Mouse (Mus musculus) midbrain, embryonic 13.5 days (tissue): Measurements from ENCODE around the gene Ikbip. TPM values are rescaled to one million over a fixed set of nuclear protein-coding genes. Genes with fewer than 3 reads are reported as not detected.

ENCODE experiments used
- ATAC-seq: fragments of 200-750 bp; cut with Nextera tagmentation; 2 replicates; pipeline ENCODE4 v1.8.0; 2017; ENCODE audit warnings: mild to moderate bottlenecking, moderate TSS enrichment, moderate library complexity
- H3K27ac ChIP-seq: fragments of 300-500 bp; sonication (generic); 2 replicates; pipeline ENCODE4 v1.5.1; 2015; ENCODE audit warnings: inconsistent platforms, mild to moderate bottlenecking, moderate library complexity
- H3K27me3 ChIP-seq: fragments of 300-500 bp; sonication (generic); 2 replicates; pipeline ENCODE4 v1.6.1; 2015; ENCODE audit warnings: mild to moderate bottlenecking, inconsistent platforms
- H3K36me3 ChIP-seq: fragments of 300-500 bp; sonication (generic); 2 replicates; pipeline ENCODE4 v1.6.1; 2015; ENCODE audit warnings: mild to moderate bottlenecking, inconsistent platforms
- H3K4me1 ChIP-seq: fragments of 300-500 bp; sonication (generic); replicated peaks from 2 replicates; pipeline ENCODE4 v1.6.1; 2015; ENCODE audit warnings: inconsistent platforms
- H3K4me2 ChIP-seq: fragments of 300-500 bp; sonication (generic); replicated peaks from 2 replicates; pipeline ENCODE4 v1.6.1; 2015; ENCODE audit warnings: moderate library complexity, mild to moderate bottlenecking, inconsistent platforms
- H3K4me3 ChIP-seq: fragments of 300-500 bp; sonication (generic); replicated peaks from 2 replicates; pipeline ENCODE4 v1.5.1; 2015; ENCODE audit warnings: mild to moderate bottlenecking, inconsistent platforms
- H3K9ac ChIP-seq: fragments of 300-500 bp; sonication (generic); replicated peaks from 2 replicates; pipeline ENCODE4 v1.6.1; 2015; ENCODE audit warnings: mild to moderate bottlenecking, inconsistent platforms
- H3K9me3 ChIP-seq: fragments of 300-500 bp; sonication (generic); 2 replicates; pipeline ENCODE4 v1.6.1; 2016; ENCODE audit warnings: mild to moderate bottlenecking, inconsistent platforms
- WGBS: fragments of 180-500 bp; shearing (Covaris S2); methylation state at CpG from one replicate; pipeline ENCODE4 v1.1.7; 2015; 5-methylcytosine and 5-hydroxymethylcytosine counted together
- polyA plus RNA-seq: library from polyadenylated mRNA; unstranded; fragments of >200 nt; fragmentation: Nextera tagmentation; extraction: Ambion mirVana; gene quantifications from 2 replicates; pipeline ENCODE4 v1.2.1, GENCODE M21; 2015

The Ikbip gene
- polyA plus RNA-seq, 1 experiment from 2014 or later = 18.7 TPM

DNA sequence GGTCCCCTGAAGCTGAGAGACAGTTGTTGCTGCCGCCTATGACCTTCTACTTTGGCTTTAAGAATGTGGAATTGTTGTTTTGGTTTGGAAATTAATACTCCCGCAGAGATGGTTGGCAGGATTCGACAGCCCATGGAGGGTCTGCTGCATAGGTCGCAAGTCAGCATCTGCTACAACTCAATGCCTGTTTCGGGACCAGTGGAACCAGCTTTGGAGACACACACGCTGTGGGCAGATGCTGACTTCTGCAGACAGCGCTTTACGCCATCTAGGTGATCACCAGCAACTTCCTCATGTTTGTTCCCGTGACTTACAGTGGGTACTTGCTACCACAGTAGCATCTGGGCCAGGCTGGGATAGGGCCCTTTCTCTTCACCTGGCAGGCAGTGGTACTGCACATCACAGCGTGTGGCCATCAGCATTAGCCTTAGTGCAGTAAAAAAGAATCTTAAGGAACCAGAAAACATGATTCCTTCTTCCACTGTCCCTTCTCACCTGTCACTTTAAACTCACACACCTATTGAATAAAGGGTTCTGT is 60.0 kb downstream of the Ikbip start:
- H3K9me3 ChIP-seq = no peaks in the 10 kb centered on the region
- H3K4me1 ChIP-seq = no peaks in the 10 kb centered on the region
- peaks cover 22% of the 10 kb centered on the region for H3K36me3 ChIP-seq
- no peak overlapping the region for H3K27ac ChIP-seq
- H3K9ac ChIP-seq = no peak overlapping the region
- H3K4me2 ChIP-seq = no peak overlapping the region
- H3K4me3 ChIP-seq = no peak overlapping the region
- WGBS = 77% methylated on average over 10 of the region's 10 CpGs
- no peak for ATAC-seq
- no peaks in the 10 kb centered on the region for H3K27me3 ChIP-seq

- no peak for ATAC-seq
- 76% methylated on average over 18 of the region's 18 CpGs for WGBS
- H3K27ac ChIP-seq = no peak overlapping the region
These were observed 60.8 kb downstream of the Ikbip start for GRCm38 (mm10) chr10:91143313-91144230.

DNA sequence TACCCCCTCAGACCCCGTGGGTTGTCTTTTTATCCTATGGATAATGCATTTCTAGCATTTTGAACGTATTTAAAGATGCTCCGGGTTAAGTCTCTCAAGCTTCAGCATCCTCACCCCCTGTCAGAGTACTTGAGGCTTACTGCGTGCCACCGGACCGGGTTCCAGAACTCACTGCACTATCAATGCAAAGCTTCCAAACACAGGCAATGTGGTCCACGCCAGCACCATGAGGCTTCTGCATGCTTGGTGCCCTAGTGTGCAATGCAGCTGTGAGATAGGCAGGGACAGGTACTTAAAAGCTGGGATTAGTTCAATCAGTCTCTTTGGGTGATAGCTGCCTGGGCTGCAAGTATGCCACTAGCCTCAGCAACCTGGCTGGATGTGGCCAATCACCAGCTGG is 62.7 kb downstream of the Ikbip start:
- no peak for ATAC-seq

More at GRCm38 (mm10) chr10:91143313-91144230, 60.8 kb downstream of the Ikbip start:
- peaks cover 25% of the 10 kb centered on the region for H3K36me3 ChIP-seq
- H3K9me3 ChIP-seq = no peaks in the 10 kb centered on the region
- no peak overlapping the region for H3K9ac ChIP-seq
- H3K4me1 ChIP-seq = no peaks in the 10 kb centered on the region
- no peaks in the 10 kb centered on the region for H3K27me3 ChIP-seq
- H3K4me2 ChIP-seq = no peak overlapping the region
- H3K4me3 ChIP-seq = no peak overlapping the region

More for the DNA sequence above, 62.7 kb downstream of the Ikbip start:
- Histone ChIP-seq H3K4me2 (no peak overlapping the region), H3K9ac (no peak overlapping the region), H3K36me3 (peaks cover 42% of the 10 kb centered on the region), H3K27me3 (no peaks in the 10 kb centered on the region), H3K4me3 (no peak overlapping the region), H3K27ac (no peak overlapping the region), H3K9me3 (no peaks in the 10 kb centered on the region), H3K4me1 (no peaks in the 10 kb centered on the region)
- 96% methylated on average over 7 of the region's 7 CpGs for WGBS

Other genes with a start within 250 kb of the Ikbip start
- 17.3 and 20.1 TPM in 2 replicates for gene Apaf1, start 170 bp upstream of the Ikbip start, polyA plus RNA-seq
- 469 and 478 TPM in 2 replicates for gene Slc25a3, start 41.1 kb downstream of the Ikbip start, polyA plus RNA-seq
- 165 and 175 TPM in 2 replicates for gene Tmpo, start 98.4 kb downstream of the Ikbip start, polyA plus RNA-seq